Mouse (Mus musculus) CD8-positive naive resting alpha-beta T cell, adult 2 months (primary cell): ENCODE data around the gene Fras1.

Source experiments
- DNase-seq, 2 experiments: peaks; one replicate each; pipeline ENCODE4 v3.0.0; 2022; ENCODE audit warnings: low read depth in 2 of 2, low spot score in 2 of 2

Gene Fras1

GRCm38 (mm10) chr5:96641297-96641696, 267.5 kb downstream of the Fras1 start:
- DNase-seq, result no peak

- DNase-seq, result no peak
Measured at GRCm38 (mm10) chr5:96675676-96676075, 301.9 kb downstream of the Fras1 start.

- no peak for DNase-seq
Measured at GRCm38 (mm10) chr5:96677498-96677897, 303.7 kb downstream of the Fras1 start.

GRCm38 (mm10) chr5:96681085-96681484, 307.3 kb downstream of the Fras1 start:
- DNase-seq, result no peak

GRCm38 (mm10) chr5:96682777-96683176, 309.0 kb downstream of the Fras1 start:
- no peak for DNase-seq

- DNase-seq, result no peak
Measured at GRCm38 (mm10) chr5:96688885-96689284, 315.1 kb downstream of the Fras1 start.

GRCm38 (mm10) chr5:96698972-96699371, 325.2 kb downstream of the Fras1 start:
- DNase-seq, result no peak

- DNase-seq, result no peak
Measured at GRCm38 (mm10) chr5:96702706-96703625, 329.2 kb downstream of the Fras1 start.

GRCm38 (mm10) chr5:96708515-96708914, 334.8 kb downstream of the Fras1 start:
- no peak for DNase-seq

GRCm38 (mm10) chr5:96712089-96712684, 338.4 kb downstream of the Fras1 start:
- no peak for DNase-seq

GRCm38 (mm10) chr5:96712799-96713198, 339.0 kb downstream of the Fras1 start:
- DNase-seq, result no peak

GRCm38 (mm10) chr5:96716273-96717034, 342.7 kb downstream of the Fras1 start:
- DNase-seq, result no peak

GRCm38 (mm10) chr5:96717690-96718089, 343.9 kb downstream of the Fras1 start:
- DNase-seq, result no peak

- DNase-seq, result no peak
Measured at GRCm38 (mm10) chr5:96718601-96719000, 344.8 kb downstream of the Fras1 start.

- DNase-seq, result no peak
Measured at GRCm38 (mm10) chr5:96719221-96719620, 345.5 kb downstream of the Fras1 start.

GRCm38 (mm10) chr5:96722690-96723089, 348.9 kb downstream of the Fras1 start:
- DNase-seq, result no peak

- DNase-seq, result no peak
Measured at GRCm38 (mm10) chr5:96739138-96739878, 365.6 kb downstream of the Fras1 start.

GRCm38 (mm10) chr5:96747195-96747984, 373.6 kb downstream of the Fras1 start:
- DNase-seq, result no peak

GRCm38 (mm10) chr5:96757615-96758014, 383.9 kb downstream of the Fras1 start:
- DNase-seq, result no peak

GRCm38 (mm10) chr5:96762021-96762420, 388.3 kb downstream of the Fras1 start:
- DNase-seq, result no peak
